Mouse (Mus musculus): ENCODE measurements around the gene Igsf6.
"Not testable (repeated sequence)": the region's sequence is repeated elsewhere in the genome, so short reads cannot be mapped to it uniquely, and the experiment has no call there.

The Igsf6 gene

DNA sequence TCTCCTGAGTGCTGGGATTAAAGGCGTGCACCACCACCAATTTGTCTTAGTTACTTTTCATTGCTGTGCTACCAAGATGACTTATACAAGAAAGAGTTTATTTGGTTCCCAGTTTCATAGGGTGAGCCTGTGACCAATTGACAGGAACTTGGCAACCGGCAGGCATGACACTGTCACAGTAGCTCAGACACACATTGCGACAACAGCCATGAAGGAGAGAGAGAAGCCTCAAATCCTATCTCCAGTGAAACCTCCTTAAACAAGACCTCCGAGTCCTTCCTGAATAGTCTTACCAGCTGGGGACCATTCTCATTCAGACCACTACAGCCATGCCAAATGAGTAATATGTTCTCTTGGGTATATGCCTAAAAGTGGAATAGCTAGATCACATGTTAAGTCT is 21.3 kb downstream of the Igsf6 start:
- no peak for DNase-seq (ENCODE audit: inconsistent ontology term)

GRCm38 (mm10) chr7:121047624-121048023 is 26.7 kb downstream of the Igsf6 start:
- DNase-seq (ENCODE audit: inconsistent ontology term): no peak

- DNase-seq (ENCODE audit: inconsistent ontology term): peak; percentile 78
Measured at GRCm38 (mm10) chr7:121045671-121046453, 28.5 kb downstream of the Igsf6 start.

- DNase-seq (ENCODE audit: inconsistent ontology term): no peak
Measured at GRCm38 (mm10) chr7:121044251-121044650, 30.1 kb downstream of the Igsf6 start.

- peak; percentile 45 for DNase-seq (ENCODE audit: inconsistent ontology term)
Measured at GRCm38 (mm10) chr7:121043510-121043909, 30.9 kb downstream of the Igsf6 start.

GRCm38 (mm10) chr7:121043004-121043403 is 31.4 kb downstream of the Igsf6 start:
- no peak for DNase-seq (ENCODE audit: inconsistent ontology term)

DNA sequence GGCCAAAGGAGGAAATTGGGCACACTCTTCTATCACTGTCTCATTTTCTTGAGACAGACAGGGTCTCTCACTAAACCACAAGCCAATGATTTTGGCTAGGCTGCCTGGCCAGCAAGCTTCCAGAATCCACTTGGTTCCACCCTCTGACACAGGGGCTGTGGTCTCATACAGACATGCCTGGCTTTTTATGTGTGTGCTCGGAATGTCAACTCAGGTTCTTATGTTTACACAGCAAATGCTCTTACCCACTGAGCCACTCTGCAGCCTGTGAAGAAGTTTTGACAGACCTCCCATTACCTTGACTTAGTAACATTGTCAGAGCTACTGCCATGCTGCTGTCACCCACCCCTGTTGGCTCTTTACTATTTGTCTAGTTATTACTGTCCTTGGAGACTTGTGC is 32.4 kb downstream of the Igsf6 start:
- no peak for DNase-seq (ENCODE audit: inconsistent ontology term)

DNA sequence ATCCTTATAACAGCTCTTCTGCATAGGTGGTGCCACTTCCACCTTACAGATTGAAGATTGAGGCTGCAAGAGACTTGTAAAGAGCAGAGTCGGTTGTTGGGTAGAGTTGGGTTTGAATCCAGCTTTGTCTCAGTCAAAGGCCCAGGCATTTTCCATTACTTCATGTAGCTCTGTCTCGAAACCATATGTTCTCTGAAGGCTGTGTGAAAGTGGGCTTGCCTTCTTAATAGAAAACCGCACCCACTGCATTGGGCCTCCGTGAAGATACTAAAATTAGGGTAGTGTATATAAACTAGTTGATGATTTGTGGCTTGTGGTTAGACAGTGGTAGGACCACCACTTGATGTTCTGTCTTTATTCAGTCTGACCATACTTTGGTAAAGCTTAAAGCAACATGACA is 33.8 kb downstream of the Igsf6 start:
- DNase-seq (ENCODE audit: inconsistent ontology term): no peak

DNA sequence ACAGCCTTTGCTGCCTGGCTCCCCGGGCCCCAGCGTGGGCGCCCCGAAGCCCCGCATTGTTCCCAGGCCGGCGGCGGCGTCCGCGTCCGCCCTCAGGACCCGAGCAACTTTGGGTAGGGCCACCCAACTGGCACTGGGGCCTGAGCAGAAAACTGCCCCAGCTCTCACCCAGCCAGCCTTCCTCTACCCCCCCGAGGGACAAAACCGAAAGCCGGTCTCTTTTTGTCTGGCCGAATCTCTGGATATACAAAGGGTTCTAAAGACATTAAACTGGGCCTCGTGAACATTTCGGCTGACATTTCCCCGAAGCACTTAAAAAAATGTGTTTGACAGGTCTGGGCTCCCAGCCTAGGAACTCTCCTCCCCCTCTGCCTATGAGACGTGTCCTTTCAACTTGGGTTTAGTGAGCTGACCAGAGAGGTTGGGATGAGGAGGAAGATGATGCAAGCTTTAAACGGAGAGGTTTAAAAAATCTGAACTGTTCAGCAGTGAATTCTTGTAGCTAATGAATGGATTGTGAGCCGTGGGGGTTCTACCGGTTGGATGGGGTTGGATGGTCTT is 39.1 kb downstream of the Igsf6 start:
- DNase-seq (ENCODE audit: inconsistent ontology term): peak; percentile 76

DNA sequence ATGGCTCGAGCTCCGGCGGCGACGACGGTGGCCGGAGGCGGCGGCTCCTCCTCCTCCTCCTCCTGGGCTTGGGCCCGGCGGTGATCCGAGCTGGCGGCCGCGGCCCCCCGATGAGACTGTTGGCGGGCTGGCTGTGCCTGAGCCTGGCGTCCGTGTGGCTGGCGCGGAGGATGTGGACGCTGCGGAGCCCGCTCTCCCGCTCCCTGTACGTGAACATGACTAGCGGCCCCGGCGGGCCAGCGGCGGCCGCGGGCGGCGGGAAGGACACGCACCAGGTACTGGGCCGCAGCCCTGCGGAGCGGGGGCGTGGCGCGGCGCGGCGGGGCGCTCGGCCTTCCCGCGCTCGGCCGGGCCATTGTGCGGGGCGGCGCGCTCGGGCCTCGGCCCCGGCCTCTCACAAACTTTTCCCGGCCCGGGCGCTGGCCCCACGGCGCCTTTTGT is 39.7 kb downstream of the Igsf6 start:
- no peak for DNase-seq (ENCODE audit: inconsistent ontology term)

DNA sequence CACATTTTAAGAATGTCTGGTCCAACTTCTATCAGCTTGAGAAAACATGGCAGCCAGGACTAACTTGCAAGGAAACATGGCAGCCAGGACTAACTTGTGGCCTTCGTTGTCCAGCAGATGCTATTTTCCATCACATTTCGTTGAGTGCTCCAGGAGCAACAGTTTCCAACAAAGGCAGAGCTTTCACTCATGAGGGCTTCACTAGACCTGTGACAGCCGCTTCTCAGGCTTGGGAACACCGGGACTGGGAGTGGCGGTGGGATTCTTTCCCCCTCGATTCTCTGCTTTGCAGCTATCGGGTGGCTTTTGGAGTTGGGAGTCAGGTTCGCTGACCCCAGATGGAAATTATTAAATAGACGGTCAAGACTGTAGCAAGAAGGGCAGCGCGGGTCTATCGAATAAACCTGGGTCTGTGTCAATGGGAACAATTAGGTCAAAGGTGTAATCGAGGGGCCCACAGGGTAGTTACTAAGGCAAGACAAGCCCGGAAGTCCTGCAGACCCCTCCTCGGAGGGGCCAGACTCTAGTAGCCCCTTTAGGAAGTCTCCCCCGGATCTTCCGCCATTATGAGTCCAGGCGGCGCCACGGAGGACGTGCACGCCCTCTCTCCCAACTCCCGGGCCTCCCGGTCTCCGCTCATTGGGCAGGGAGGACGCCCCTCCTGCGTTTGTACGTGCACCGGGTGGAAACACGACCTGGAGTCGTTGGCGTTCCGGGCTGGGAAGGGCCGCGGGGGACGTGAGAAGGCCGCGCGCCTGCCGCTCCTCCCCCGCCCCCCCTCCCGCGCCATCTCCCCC is 40.3 kb downstream of the Igsf6 start, which contains the start of gene Mettl9:
Gene Mettl9, plus strand, starts transcription at position 590 of the 797 bp plus-strand sequence.
- DNase-seq (ENCODE audit: inconsistent ontology term): peak; percentile 99

GRCm38 (mm10) chr7:121029947-121030346 is 44.4 kb downstream of the Igsf6 start:
- DNase-seq (ENCODE audit: inconsistent ontology term): not testable (repeated sequence)

- DNase-seq (ENCODE audit: inconsistent ontology term): no peak
Measured at GRCm38 (mm10) chr7:121026300-121026699, 48.1 kb downstream of the Igsf6 start.

GRCm38 (mm10) chr7:121025221-121026008 is 49.0 kb downstream of the Igsf6 start:
- DNase-seq (ENCODE audit: inconsistent ontology term): no peak

GRCm38 (mm10) chr7:121020277-121020676 is 54.1 kb downstream of the Igsf6 start:
- DNase-seq (ENCODE audit: inconsistent ontology term): no peak

DNA sequence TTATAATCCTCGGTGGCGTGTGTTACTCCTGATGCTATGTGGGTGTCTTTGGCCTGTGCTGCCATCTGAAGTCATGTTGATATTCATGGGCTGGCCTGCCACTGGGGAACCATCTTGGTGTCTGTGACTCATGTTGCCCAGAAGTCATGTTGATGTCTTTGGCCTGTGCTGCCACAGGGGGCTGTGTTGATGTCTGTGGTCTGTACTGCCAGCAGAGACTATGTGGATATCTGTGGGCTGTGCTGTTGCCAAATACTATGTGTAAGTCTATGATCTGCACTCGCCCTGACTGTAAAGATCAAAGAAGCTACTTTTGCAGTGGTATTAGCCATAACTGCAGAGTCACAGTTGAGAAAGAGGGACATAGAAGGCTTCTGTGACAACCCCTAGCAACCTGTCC is 55.6 kb downstream of the Igsf6 start:
- no peak for DNase-seq (ENCODE audit: inconsistent ontology term)

- no peak for DNase-seq (ENCODE audit: inconsistent ontology term)
Measured at GRCm38 (mm10) chr7:121014486-121014885, 59.9 kb downstream of the Igsf6 start.
